Comparison of ENCODE assay signal across 10 mouse cellular contexts in the genomic region with DNA sequence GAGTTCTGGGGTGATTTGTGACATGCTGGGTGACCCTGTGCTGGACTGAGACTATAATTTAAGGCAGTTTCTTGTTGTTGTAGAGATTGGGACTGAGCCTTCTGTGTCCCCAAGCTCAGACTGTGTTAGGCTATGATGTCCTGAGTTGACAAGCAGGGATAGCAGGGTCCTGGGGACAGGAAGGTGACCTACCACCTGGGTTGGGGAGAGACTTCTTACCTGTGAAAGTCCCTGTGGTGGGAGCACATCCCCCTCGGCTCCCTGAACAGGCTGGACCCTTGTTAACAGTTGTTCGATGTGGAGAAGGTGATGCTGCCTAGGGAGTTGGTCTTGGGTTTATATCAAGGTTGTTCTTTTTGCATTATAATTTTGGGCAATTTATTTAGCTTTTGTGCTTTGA. TPM values are rescaled to one million over a fixed set of nuclear protein-coding genes. Genes with fewer than 3 reads are reported as not detected.
DNase-seq lines count a peak whose midpoint lies in the region; ATAC-seq and TF ChIP-seq lines count a peak whose summit lies in the region.
"Had no signal": no experiment of that assay in that cellular context is flagged by ENCODE, and none has a peak within 500 bp of the region (broad histone marks: within the 10 kb centered on the region; RNA-seq: fewer than 3 reads in every experiment).

No protein-coding gene starts in this region.

- intact Hi-C loops in heart, postnatal 14 days (cut with DNase I) = loop anchor here (2.0 kb wide), 1 partner anchor 50 kb away; no protein-coding TSS in a partner anchor

- H3K27ac ChIP-seq in heart, embryonic 13.5 days (replicated peaks) = no peak overlapping the region
- no peak overlapping the region for H3K27ac ChIP-seq in bone marrow macrophage, adult 2 months (ENCODE audit: insufficient read depth, low read depth, low read length)
- H3K27ac ChIP-seq in hindbrain, embryonic 11.5 days (ENCODE audit: low read depth, low read length) = no peak overlapping the region
- H3K27ac ChIP-seq in midbrain, embryonic 11.5 days (ENCODE audit: low read depth, low read length) = no peak overlapping the region
- H3K27ac ChIP-seq: liver, embryonic 15.5 days had no signal

- H3K36me3 ChIP-seq in heart, embryonic 13.5 days = peaks cover 61% of the 10 kb centered on the region
- peaks cover 23% of the 10 kb centered on the region for H3K36me3 ChIP-seq in hindbrain, embryonic 11.5 days (ENCODE audit: control insufficient read depth, insufficient read depth, low read length)
- H3K36me3 ChIP-seq in midbrain, embryonic 11.5 days (ENCODE audit: control insufficient read depth, insufficient read depth, low read length) = peaks cover 31% of the 10 kb centered on the region

- no peak for ATAC-seq in heart, embryonic 13.5 days (ENCODE audit: extremely low read depth, insufficient number of reproducible peaks, low FRiP score, low TSS enrichment)
- ATAC-seq in hindbrain, embryonic 11.5 days (ENCODE audit: low FRiP score) = no peak
- ATAC-seq in midbrain, embryonic 11.5 days (ENCODE audit: low FRiP score) = no peak

- peak overlapping the region; percentile 79 for H3K4me2 ChIP-seq in heart, embryonic 13.5 days
- H3K4me2 ChIP-seq in hindbrain, embryonic 11.5 days (replicated peaks; ENCODE audit: low read depth, low read length) = peak overlapping the region; percentile 77; the same call in 1 of the 2 replicates
- peak overlapping the region; percentile 92 for H3K4me2 ChIP-seq in midbrain, embryonic 11.5 days

- H3K27me3 ChIP-seq in heart, embryonic 13.5 days (replicated peaks) = no peaks in the 10 kb centered on the region
- no peaks in the 10 kb centered on the region for H3K27me3 ChIP-seq in hindbrain, embryonic 11.5 days (ENCODE audit: control insufficient read depth, insufficient read depth, low read length)
- no peaks in the 10 kb centered on the region for H3K27me3 ChIP-seq in midbrain, embryonic 11.5 days (ENCODE audit: control insufficient read depth, insufficient read depth, low read length)
- H3K27me3 ChIP-seq: liver, embryonic 15.5 days had no signal

- peak overlapping the region; percentile 44; the same call in 1 of the 2 replicates for H3K9ac ChIP-seq in heart, embryonic 13.5 days
- no peak overlapping the region for H3K9ac ChIP-seq in hindbrain, embryonic 11.5 days (ENCODE audit: low read depth, low read length)
- no peak overlapping the region for H3K9ac ChIP-seq in midbrain, embryonic 11.5 days (ENCODE audit: low read length)
- H3K9ac ChIP-seq: liver, embryonic 15.5 days had no signal

- peaks cover 49% of the 10 kb centered on the region for H3K4me1 ChIP-seq in heart, embryonic 13.5 days
- peaks cover 26% of the 10 kb centered on the region for H3K4me1 ChIP-seq in bone marrow macrophage, adult 2 months (ENCODE audit: control insufficient read depth, insufficient read depth, low read length)
- peaks cover 8% of the 10 kb centered on the region; the same call in 1 of the 2 replicates for H3K4me1 ChIP-seq in hindbrain, embryonic 11.5 days (replicated peaks; ENCODE audit: control insufficient read depth, insufficient read depth, low read length)
- H3K4me1 ChIP-seq in midbrain, embryonic 11.5 days (ENCODE audit: control insufficient read depth, insufficient read depth, low read length) = peaks cover 28% of the 10 kb centered on the region

- WGBS in heart, embryonic 13.5 days = 81% methylated on average over 2 of the region's 2 CpGs
- WGBS in hindbrain, embryonic 11.5 days = 90% methylated on average over 2 of the region's 2 CpGs
- WGBS in midbrain, embryonic 11.5 days = 94% methylated on average over 2 of the region's 2 CpGs

- H3K4me3 ChIP-seq in heart, embryonic 13.5 days = peak overlapping the region; percentile 79
- H3K4me3 ChIP-seq in bone marrow macrophage, adult 2 months (ENCODE audit: insufficient read depth, low read length) = peak overlapping the region; percentile 69
- H3K4me3 ChIP-seq in hindbrain, embryonic 11.5 days (ENCODE audit: low read depth, low read length) = peak overlapping the region; percentile 78; the same call in 1 of the 2 replicates
- peak overlapping the region; percentile 81; the same call in 1 of the 2 replicates for H3K4me3 ChIP-seq in midbrain, embryonic 11.5 days (ENCODE audit: low read depth, low read length)

- no peak for DNase-seq in heart, postnatal 14 days
- no peak for DNase-seq in hindbrain, embryonic 11.5 days (ENCODE audit: low spot score)
- DNase-seq in midbrain, embryonic 11.5 days (ENCODE audit: low spot score, missing footprints) = no peak
- DNase-seq in adrenal gland, postnatal 25 days = no peak
- DNase-seq in spleen, adult 18-20 months = no peak
- no peak for DNase-seq in B cell, adult 2 months
- DNase-seq: right cerebral cortex, adult 18-20 months had no signal

- H3K9me3 ChIP-seq in heart, embryonic 13.5 days = no peaks in the 10 kb centered on the region
- no peaks in the 10 kb centered on the region for H3K9me3 ChIP-seq in hindbrain, embryonic 11.5 days (ENCODE audit: control insufficient read depth, low read length)
- no peaks in the 10 kb centered on the region for H3K9me3 ChIP-seq in midbrain, embryonic 11.5 days (ENCODE audit: control insufficient read depth, low read length)
- H3K9me3 ChIP-seq: liver, embryonic 15.5 days had no signal

- no peak for TF ChIP-seq POLR2A in bone marrow macrophage, adult 2 months (IDR thresholded peaks at IDR 0.05; ENCODE audit: borderline replicate concordance, low read depth, low read length)

- no peak for TF ChIP-seq CTCF in bone marrow macrophage, adult 2 months (IDR thresholded peaks at IDR 0.05; ENCODE audit: low read depth, low read length)

RNA-seq across cellular contexts. Expression of a gene that starts 2.1 kb away (rescaled TPM):
- polyA plus RNA-seq in heart, embryonic 13.5 days (2015; fragmentation: Nextera tagmentation; extraction: Ambion mirVana) = 20.7 and 22.0 TPM in 2 replicates
- 1 to 10 TPM; 7.2 to 9.2 TPM for total RNA-seq in heart, postnatal 14 days (2021)
- 20.4 and 25.8 TPM in 2 replicates for polyA plus RNA-seq in bone marrow macrophage, adult 2 months (2012; ENCODE audit: insufficient read depth, insufficient read length, missing spikeins)
- polyA plus RNA-seq in hindbrain, embryonic 11.5 days (2014; fragmentation: Nextera tagmentation; extraction: Ambion mirVana) = 24.6 and 27.2 TPM in 2 replicates
- 29.0 and 30.0 TPM in 2 replicates for polyA plus RNA-seq in midbrain, embryonic 11.5 days (2014; fragmentation: Nextera tagmentation; extraction: Ambion mirVana)
- 19.6 and 22.3 TPM in 2 replicates for total RNA-seq in adrenal gland, postnatal 25 days (2021)

RNA-seq across cellular contexts. Expression of a gene that starts 6.9 kb away (rescaled TPM):
- polyA plus RNA-seq in heart, embryonic 13.5 days (2015; fragmentation: Nextera tagmentation; extraction: Ambion mirVana) = 43.8 and 47.9 TPM in 2 replicates
- 10 to 100 TPM; 27.4 to 31.5 TPM for total RNA-seq in heart, postnatal 14 days (2021)
- polyA plus RNA-seq in bone marrow macrophage, adult 2 months (2012; ENCODE audit: insufficient read depth, insufficient read length, missing spikeins) = 77.6 and 78.1 TPM in 2 replicates
- polyA plus RNA-seq in hindbrain, embryonic 11.5 days (2014; fragmentation: Nextera tagmentation; extraction: Ambion mirVana) = 56.7 and 57.5 TPM in 2 replicates
- 51.5 and 53.4 TPM in 2 replicates for polyA plus RNA-seq in midbrain, embryonic 11.5 days (2014; fragmentation: Nextera tagmentation; extraction: Ambion mirVana)
- total RNA-seq in adrenal gland, postnatal 25 days (2021) = 55.7 and 64.6 TPM in 2 replicates

RNA-seq across cellular contexts. Expression of a gene that starts 11.5 kb away (rescaled TPM):
- 456 and 466 TPM in 2 replicates for polyA plus RNA-seq in heart, embryonic 13.5 days (2015; fragmentation: Nextera tagmentation; extraction: Ambion mirVana)
- 100 to 1,000 TPM; 249 to 257 TPM for total RNA-seq in heart, postnatal 14 days (2021)
- polyA plus RNA-seq in bone marrow macrophage, adult 2 months (2012; ENCODE audit: insufficient read depth, insufficient read length, missing spikeins) = 1,001 and 1,002 TPM in 2 replicates
- 621 and 643 TPM in 2 replicates for polyA plus RNA-seq in hindbrain, embryonic 11.5 days (2014; fragmentation: Nextera tagmentation; extraction: Ambion mirVana)
- polyA plus RNA-seq in midbrain, embryonic 11.5 days (2014; fragmentation: Nextera tagmentation; extraction: Ambion mirVana) = 566 and 590 TPM in 2 replicates
- total RNA-seq in adrenal gland, postnatal 25 days (2021) = 406 and 407 TPM in 2 replicates

RNA-seq across cellular contexts. Expression of a gene that starts 12.7 kb away (rescaled TPM):
- polyA plus RNA-seq in heart, embryonic 13.5 days (2015; fragmentation: Nextera tagmentation; extraction: Ambion mirVana) = 131 and 140 TPM in 2 replicates
- 1,000 to 10,000 TPM; 1,350 to 1,353 TPM for total RNA-seq in heart, postnatal 14 days (2021)
- 46.4 and 51.3 TPM in 2 replicates for polyA plus RNA-seq in bone marrow macrophage, adult 2 months (2012; ENCODE audit: insufficient read depth, insufficient read length, missing spikeins)
- polyA plus RNA-seq in hindbrain, embryonic 11.5 days (2014; fragmentation: Nextera tagmentation; extraction: Ambion mirVana) = 45.1 and 52.1 TPM in 2 replicates
- 46.5 and 47.8 TPM in 2 replicates for polyA plus RNA-seq in midbrain, embryonic 11.5 days (2014; fragmentation: Nextera tagmentation; extraction: Ambion mirVana)
- total RNA-seq in adrenal gland, postnatal 25 days (2021) = 391 and 422 TPM in 2 replicates

RNA-seq across cellular contexts. Expression of a gene that starts 14.3 kb away (rescaled TPM):
- polyA plus RNA-seq in heart, embryonic 13.5 days (2015; fragmentation: Nextera tagmentation; extraction: Ambion mirVana) = 4.7 and 5.1 TPM in 2 replicates
- total RNA-seq in heart, postnatal 14 days (2021) = 10 to 100 TPM; 10.4 to 11.2 TPM
- 31.1 and 34.0 TPM in 2 replicates for polyA plus RNA-seq in bone marrow macrophage, adult 2 months (2012; ENCODE audit: insufficient read depth, insufficient read length, missing spikeins)
- polyA plus RNA-seq in hindbrain, embryonic 11.5 days (2014; fragmentation: Nextera tagmentation; extraction: Ambion mirVana) = 13.2 and 18.7 TPM in 2 replicates
- polyA plus RNA-seq in midbrain, embryonic 11.5 days (2014; fragmentation: Nextera tagmentation; extraction: Ambion mirVana) = 11.2 and 15.2 TPM in 2 replicates
- total RNA-seq in adrenal gland, postnatal 25 days (2021) = 30.7 and 31.0 TPM in 2 replicates
